Mouse (Mus musculus): ENCODE results near the gene Pi4ka. TPM values are rescaled to one million over a fixed set of nuclear protein-coding genes. Genes with fewer than 3 reads are reported as not detected.

The Pi4ka gene
- polyA plus RNA-seq, 1 experiment from 2014 or later: 51.2 TPM

DNA sequence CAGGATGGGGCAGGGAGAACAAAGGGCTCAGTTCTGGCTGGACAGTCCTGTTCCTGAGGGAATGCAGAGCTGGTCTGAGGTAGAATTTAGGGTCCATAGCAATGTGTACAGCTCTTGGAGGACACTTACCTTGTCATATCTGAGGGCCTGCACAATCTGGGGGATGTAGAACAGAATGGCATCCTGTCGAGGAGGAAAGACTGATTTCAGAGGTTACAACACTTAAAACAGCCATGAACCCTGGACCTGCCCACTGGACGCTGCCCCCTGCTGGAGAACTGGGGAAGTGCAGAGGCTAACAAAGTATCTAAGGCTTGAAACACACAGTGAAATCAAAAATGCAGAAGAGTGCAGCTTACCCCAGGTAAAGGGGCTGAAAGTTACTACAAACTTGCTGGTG is 113.4 kb downstream of the Pi4ka start:
- WGBS: 5% methylated on average over 2 of the region's 2 CpGs
- no peak overlapping the region for H3K9ac ChIP-seq (ENCODE audit: low read length)
- DNase-seq (ENCODE audit: low spot score): peak; percentile 80
- no peaks in the 10 kb centered on the region for H3K9me3 ChIP-seq (ENCODE audit: control insufficient read depth, low read length)
- peaks cover 4% of the 10 kb centered on the region for H3K36me3 ChIP-seq (ENCODE audit: control insufficient read depth, insufficient read depth, low read length)
- H3K4me2 ChIP-seq (ENCODE audit: low read depth): no peak overlapping the region
- H3K27ac ChIP-seq (ENCODE audit: low read depth, low read length): no peak overlapping the region
- H3K4me3 ChIP-seq (ENCODE audit: low read depth, low read length): no peak overlapping the region
- no peaks in the 10 kb centered on the region for H3K27me3 ChIP-seq (ENCODE audit: control insufficient read depth, insufficient read depth, low read length)
- H3K4me1 ChIP-seq (ENCODE audit: control insufficient read depth, insufficient read depth, low read length): no peaks in the 10 kb centered on the region
- no peak for ATAC-seq (ENCODE audit: insufficient read depth, low FRiP score, low TSS enrichment)

- no peak for ATAC-seq (ENCODE audit: insufficient read depth, low FRiP score, low TSS enrichment)
- Histone ChIP-seq H3K36me3 (ENCODE audit: control insufficient read depth, insufficient read depth, low read length) (peaks cover 5% of the 10 kb centered on the region), H3K4me2 (ENCODE audit: low read depth) (no peak overlapping the region)
Measured at GRCm38 (mm10) chr16:17291016-17291415, 115.1 kb downstream of the Pi4ka start.

DNA sequence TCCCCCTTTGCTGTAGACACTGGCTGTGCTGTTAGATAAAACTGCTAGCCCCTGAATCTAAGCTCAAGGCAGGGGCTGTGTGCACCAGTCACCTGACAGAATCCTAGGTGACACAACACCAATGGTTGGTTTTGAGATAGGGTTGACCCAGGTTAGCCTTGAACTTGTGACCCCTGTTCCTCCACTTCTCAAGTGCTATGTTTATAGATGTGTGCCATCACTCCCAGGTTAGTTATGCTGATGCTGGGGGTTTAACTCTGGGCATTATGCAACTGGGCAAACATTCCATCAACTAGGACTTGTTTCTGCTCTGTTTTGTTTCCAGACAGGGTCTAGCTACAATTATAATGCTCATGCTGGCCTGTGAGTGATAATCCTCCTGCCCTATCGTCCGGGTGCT is 119.0 kb downstream of the Pi4ka start:
- H3K27ac ChIP-seq (ENCODE audit: low read depth, low read length): no peak overlapping the region
- no peak overlapping the region for H3K4me2 ChIP-seq (ENCODE audit: low read depth)
- no peaks in the 10 kb centered on the region for H3K9me3 ChIP-seq (ENCODE audit: control insufficient read depth, low read length)
- H3K4me1 ChIP-seq (ENCODE audit: control insufficient read depth, insufficient read depth, low read length): no peaks in the 10 kb centered on the region
- H3K4me3 ChIP-seq (ENCODE audit: low read depth, low read length): no peak overlapping the region
- H3K27me3 ChIP-seq (ENCODE audit: control insufficient read depth, insufficient read depth, low read length): no peaks in the 10 kb centered on the region
- no peak for DNase-seq (ENCODE audit: low spot score)
- H3K36me3 ChIP-seq (ENCODE audit: control insufficient read depth, insufficient read depth, low read length): peaks cover 10% of the 10 kb centered on the region
- no peak overlapping the region for H3K9ac ChIP-seq (ENCODE audit: low read length)
- WGBS: 94% methylated on average over 2 of the region's 2 CpGs
- ATAC-seq (ENCODE audit: insufficient read depth, low FRiP score, low TSS enrichment): no peak

More at GRCm38 (mm10) chr16:17291016-17291415, 115.1 kb downstream of the Pi4ka start:
- DNase-seq (ENCODE audit: low spot score): no peak
- Histone ChIP-seq H3K27ac (ENCODE audit: low read depth, low read length) (no peak overlapping the region), H3K9me3 (ENCODE audit: control insufficient read depth, low read length) (no peaks in the 10 kb centered on the region), H3K9ac (ENCODE audit: low read length) (no peak overlapping the region), H3K4me1 (ENCODE audit: control insufficient read depth, insufficient read depth, low read length) (no peaks in the 10 kb centered on the region), H3K4me3 (ENCODE audit: low read depth, low read length) (no peak overlapping the region), H3K27me3 (ENCODE audit: control insufficient read depth, insufficient read depth, low read length) (no peaks in the 10 kb centered on the region)
- WGBS: 97% methylated on average over 2 of the region's 2 CpGs

DNA sequence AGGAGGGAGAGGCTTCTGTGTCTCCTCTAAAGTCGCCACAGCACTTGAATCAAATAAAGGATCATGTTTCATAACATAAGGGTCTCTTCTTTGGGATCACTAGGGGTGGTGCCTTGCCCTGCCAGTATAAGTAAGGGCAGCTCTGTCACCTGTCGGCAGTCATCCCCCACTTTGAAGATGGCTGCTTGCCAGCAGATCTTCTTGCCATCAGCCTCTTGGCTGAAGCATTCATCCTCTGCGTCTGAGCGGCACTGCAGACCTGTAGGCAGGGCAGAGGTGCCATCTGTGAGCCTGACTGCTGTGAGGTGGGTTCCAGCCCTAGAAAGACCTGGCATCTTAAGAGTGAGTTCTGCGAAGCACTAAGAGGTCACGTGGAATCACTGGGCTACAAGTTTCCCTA is 123.0 kb downstream of the Pi4ka start:
- DNase-seq (ENCODE audit: low spot score) (no peak), ATAC-seq (ENCODE audit: insufficient read depth, low FRiP score, low TSS enrichment) (no peak)
- Histone ChIP-seq H3K4me2 (ENCODE audit: low read depth) (no peak overlapping the region), H3K9me3 (ENCODE audit: control insufficient read depth, low read length) (no peaks in the 10 kb centered on the region), H3K4me3 (ENCODE audit: low read depth, low read length) (no peak overlapping the region), H3K27ac (ENCODE audit: low read depth, low read length) (no peak overlapping the region), H3K4me1 (ENCODE audit: control insufficient read depth, insufficient read depth, low read length) (peaks cover 2% of the 10 kb centered on the region; the same call in 1 of the 2 replicates), H3K9ac (ENCODE audit: low read length) (no peak overlapping the region), H3K27me3 (ENCODE audit: control insufficient read depth, insufficient read depth, low read length) (peaks cover 9% of the 10 kb centered on the region), H3K36me3 (ENCODE audit: control insufficient read depth, insufficient read depth, low read length) (peaks cover 8% of the 10 kb centered on the region)
- WGBS: 89% methylated on average over 6 of the region's 6 CpGs

DNA sequence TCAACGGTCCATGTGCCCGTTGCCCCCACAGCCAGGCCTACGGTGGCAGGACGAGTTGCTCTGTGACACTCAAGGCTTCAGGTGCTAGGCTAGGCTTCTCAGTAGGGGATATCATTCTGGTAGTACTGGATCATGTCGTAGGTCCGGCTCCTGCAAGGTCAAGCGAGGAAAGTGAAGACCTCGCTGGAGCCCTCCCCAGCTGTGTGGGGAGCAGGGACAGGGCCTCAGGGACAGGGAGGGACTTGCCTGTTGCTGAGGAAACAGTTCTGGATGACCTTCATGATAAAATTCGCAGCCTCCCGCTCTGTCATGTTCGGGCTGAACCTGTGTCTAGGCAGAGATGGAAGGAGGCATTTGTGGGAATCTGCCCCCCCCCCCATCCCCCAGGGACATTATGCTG is 125.6 kb downstream of the Pi4ka start:
- ATAC-seq (ENCODE audit: insufficient read depth, low FRiP score, low TSS enrichment) (no peak), DNase-seq (ENCODE audit: low spot score) (no peak)
- Histone ChIP-seq H3K27me3 (ENCODE audit: control insufficient read depth, insufficient read depth, low read length) (peaks cover 25% of the 10 kb centered on the region), H3K4me3 (ENCODE audit: low read depth, low read length) (no peak overlapping the region), H3K27ac (ENCODE audit: low read depth, low read length) (no peak overlapping the region), H3K9ac (ENCODE audit: low read length) (no peak overlapping the region), H3K9me3 (ENCODE audit: control insufficient read depth, low read length) (no peaks in the 10 kb centered on the region), H3K36me3 (ENCODE audit: control insufficient read depth, insufficient read depth, low read length) (peaks cover 5% of the 10 kb centered on the region), H3K4me2 (ENCODE audit: low read depth) (no peak overlapping the region), H3K4me1 (ENCODE audit: control insufficient read depth, insufficient read depth, low read length) (peaks cover 10% of the 10 kb centered on the region)
- 90% methylated on average over 11 of the region's 11 CpGs for WGBS

- H3K9me3 ChIP-seq (ENCODE audit: control insufficient read depth, low read length): no peaks in the 10 kb centered on the region
- DNase-seq (ENCODE audit: low spot score) (peak; percentile 59), ATAC-seq (ENCODE audit: insufficient read depth, low FRiP score, low TSS enrichment) (no peak; the same call in 1 of the 2 replicates)
- H3K36me3 ChIP-seq (ENCODE audit: control insufficient read depth, insufficient read depth, low read length): peaks cover 3% of the 10 kb centered on the region; the same call in 1 of the 2 replicates
- H3K9ac ChIP-seq (ENCODE audit: low read length): peak overlapping the region; percentile 42; the same call in 1 of the 2 replicates
- H3K27ac ChIP-seq (ENCODE audit: low read depth, low read length): no peak overlapping the region
- H3K4me1 ChIP-seq (ENCODE audit: control insufficient read depth, insufficient read depth, low read length): peaks cover 10% of the 10 kb centered on the region
- peak overlapping the region; percentile 88 for H3K4me2 ChIP-seq (ENCODE audit: low read depth)
- peak overlapping the region; percentile 51 for H3K4me3 ChIP-seq (ENCODE audit: low read depth, low read length)
- H3K27me3 ChIP-seq (ENCODE audit: control insufficient read depth, insufficient read depth, low read length): peaks cover 25% of the 10 kb centered on the region
- 2% methylated on average over 59 of the region's 61 CpGs for WGBS
Measured at GRCm38 (mm10) chr16:17277342-17278211, 128.5 kb downstream of the Pi4ka start.

GRCm38 (mm10) chr16:17276164-17277151 is 129.7 kb downstream of the Pi4ka start:
- peaks cover 10% of the 10 kb centered on the region for H3K4me1 ChIP-seq (ENCODE audit: control insufficient read depth, insufficient read depth, low read length)
- no peaks in the 10 kb centered on the region; the same call in 1 of the 2 replicates for H3K36me3 ChIP-seq (ENCODE audit: control insufficient read depth, insufficient read depth, low read length)
- ATAC-seq (ENCODE audit: insufficient read depth, low FRiP score, low TSS enrichment): peak; percentile 85
- no peak overlapping the region for H3K27ac ChIP-seq (ENCODE audit: low read depth, low read length)
- peaks cover 25% of the 10 kb centered on the region for H3K27me3 ChIP-seq (ENCODE audit: control insufficient read depth, insufficient read depth, low read length)
- no peaks in the 10 kb centered on the region for H3K9me3 ChIP-seq (ENCODE audit: control insufficient read depth, low read length)
- H3K9ac ChIP-seq (ENCODE audit: low read length): peak overlapping the region; percentile 66
- H3K4me3 ChIP-seq (ENCODE audit: low read depth, low read length): peak overlapping the region; percentile 51
- peak overlapping the region; percentile 88 for H3K4me2 ChIP-seq (ENCODE audit: low read depth)
- peak; percentile 95 for DNase-seq (ENCODE audit: low spot score)
- under 1% methylated on average over 62 of the region's 62 CpGs for WGBS

GRCm38 (mm10) chr16:17275721-17276120 is 130.4 kb downstream of the Pi4ka start, which contains the start of gene Tmem191c:
TSS of gene Tmem191c (plus strand) at chr16:17276077.
- no peaks in the 10 kb centered on the region; the same call in 1 of the 2 replicates for H3K36me3 ChIP-seq (ENCODE audit: control insufficient read depth, insufficient read depth, low read length)
- WGBS: 60% methylated on average over 7 of the region's 7 CpGs
- peak within 1 kb of the TSS; percentile 66 for H3K9ac ChIP-seq (ENCODE audit: low read length)
- H3K4me3 ChIP-seq (ENCODE audit: low read depth, low read length): peak within 1 kb of the TSS; percentile 51
- H3K27me3 ChIP-seq (ENCODE audit: control insufficient read depth, insufficient read depth, low read length): peaks cover 25% of the 10 kb centered on the region
- peaks cover 10% of the 10 kb centered on the region for H3K4me1 ChIP-seq (ENCODE audit: control insufficient read depth, insufficient read depth, low read length)
- H3K27ac ChIP-seq (ENCODE audit: low read depth, low read length): no peak within 1 kb of the TSS
- DNase-seq (ENCODE audit: low spot score) (no peak), ATAC-seq (ENCODE audit: insufficient read depth, low FRiP score, low TSS enrichment) (no peak)
- peak within 1 kb of the TSS; percentile 88 for H3K4me2 ChIP-seq (ENCODE audit: low read depth)
- H3K9me3 ChIP-seq (ENCODE audit: control insufficient read depth, low read length): peaks cover 2% of the 10 kb centered on the region; the same call in 1 of the 2 replicates
